Mouse (Mus musculus): Measurements from ENCODE around the gene Vmn2r100. TPM values are rescaled to one million over a fixed set of nuclear protein-coding genes. Genes with fewer than 3 reads are reported as not detected.

Vmn2r100 gene
- not detected for total RNA-seq (2022)

- no peak for DNase-seq (ENCODE audit: low spot score in 2 of 2)
Observed at GRCm38 (mm10) chr17:19504432-19504831, at the start of gene Vmn2r100. Gene Vmn2r100, plus strand, starts transcription at chr17:19504732.

GRCm38 (mm10) chr17:19482866-19483265 lies 21.7 kb upstream of the Vmn2r100 start:
- DNase-seq (ENCODE audit: low spot score in 2 of 2), result no peak

GRCm38 (mm10) chr17:19576927-19577326 lies 72.4 kb downstream of the Vmn2r100 start, which contains the start of gene Vmn2r101:
Gene Vmn2r101, plus strand, starts transcription at chr17:19577227.
- DNase-seq (ENCODE audit: low spot score in 2 of 2), result no peak

Other genes starting within 250 kb of the Vmn2r100 start
- gene Vmn2r99, start 142.8 kb upstream of the Vmn2r100 start, total RNA-seq (2022), result not detected
- not detected for gene Vmn2r101, start 72.5 kb downstream of the Vmn2r100 start, total RNA-seq (2022)
- gene Vmn2r102, start 155.6 kb downstream of the Vmn2r100 start, total RNA-seq (2022), result not detected